27 mouse cellular contexts compared by ENCODE assay signal in genomic region chr16:27471389-27471788, GRCm38 (mm10).
A peak's percentile ranks its signal among the peaks of the same experiment; 100 is the strongest.
DNase-seq lines count a peak whose midpoint lies in the region; ATAC-seq and TF ChIP-seq lines count a peak whose summit lies in the region.
"Had no signal": no experiment of that assay in that cellular context is flagged by ENCODE, and none has a peak within 500 bp of the region (broad histone marks: within the 10 kb centered on the region; RNA-seq: fewer than 3 reads in every experiment).

No protein-coding gene starts in this region.

- no peak for ATAC-seq in midbrain, embryonic 14.5 days (ENCODE audit: low FRiP score, low TSS enrichment)
- ATAC-seq in G1E (ENCODE audit: extremely low read depth, insufficient number of reproducible peaks, low FRiP score, poor library complexity, severe bottlenecking) = peak; percentile 32; the same call in 1 of the 2 replicates
- ATAC-seq: CD4-positive, CD25-positive, alpha-beta regulatory T cell, adult 4 months; forebrain, embryonic 15.5 days; Patski had no signal

- peak; percentile 17 for DNase-seq in midbrain, embryonic 14.5 days
- DNase-seq in midbrain, embryonic 10.5 days (ENCODE audit: low spot score) = no peak
- DNase-seq in G1E (ENCODE audit: low spot score) = no peak
- DNase-seq in brain, embryonic 14.5 days (ENCODE audit: low read depth) = peak; percentile 15
- no peak for DNase-seq in Muller cell, postnatal 12 days (ENCODE audit: inconsistent ontology term)
- no peak for DNase-seq in cerebellum, adult 8-10 months
- DNase-seq: adrenal gland, postnatal 10 days; adrenal gland, postnatal 36 days; cerebellum, adult 11 months; cerebellum, adult 2 months; cerebellum, postnatal 10 days; cerebellum, postnatal 36 days; embryo, embryonic 11 days; gastrocnemius, postnatal 25 days; heart, adult 2 months; heart, postnatal 14 days had no signal

- TF ChIP-seq CTCF in G1E (IDR thresholded peaks at IDR 0.05; ENCODE audit: low read depth, low read length) = no peak
- no peak for TF ChIP-seq CTCF in brain, embryonic 14.5 days (IDR thresholded peaks at IDR 0.05; ENCODE audit: borderline replicate concordance, extremely low read depth, insufficient read depth, insufficient read length)

- 60% methylated on average over 6 of the region's 6 CpGs for WGBS in midbrain, embryonic 14.5 days
- WGBS in midbrain, embryonic 10.5 days = 87% methylated on average over 6 of the region's 6 CpGs

- no peaks in the 10 kb centered on the region for H3K36me3 ChIP-seq in midbrain, embryonic 14.5 days (ENCODE audit: control insufficient read depth, insufficient read depth, low read length)
- H3K36me3 ChIP-seq in midbrain, embryonic 10.5 days = no peaks in the 10 kb centered on the region
- H3K36me3 ChIP-seq in G1E (replicated peaks) = no peaks in the 10 kb centered on the region
- H3K36me3 ChIP-seq: embryonic facial prominence, embryonic 10.5 days; embryonic facial prominence, embryonic 13.5 days; forebrain, embryonic 12.5 days; forebrain, embryonic 15.5 days; heart, embryonic 10.5 days; heart, embryonic 13.5 days; hindbrain, embryonic 12.5 days; hindbrain, embryonic 15.5 days had no signal

- no peak overlapping the region for H3K9ac ChIP-seq in midbrain, embryonic 14.5 days (replicated peaks; ENCODE audit: low read length)
- H3K9ac ChIP-seq: embryonic facial prominence, embryonic 13.5 days; forebrain, embryonic 12.5 days; forebrain, embryonic 15.5 days; heart, embryonic 13.5 days; hindbrain, embryonic 12.5 days; hindbrain, embryonic 15.5 days had no signal

- no peak overlapping the region for H3K27ac ChIP-seq in midbrain, embryonic 14.5 days (replicated peaks; ENCODE audit: low read depth, low read length)
- H3K27ac ChIP-seq in midbrain, embryonic 10.5 days (replicated peaks) = no peak overlapping the region
- H3K27ac ChIP-seq: embryonic facial prominence, embryonic 10.5 days; embryonic facial prominence, embryonic 13.5 days; forebrain, embryonic 12.5 days; forebrain, embryonic 15.5 days; heart, adult 2 months; heart, embryonic 10.5 days; heart, embryonic 13.5 days; hindbrain, embryonic 12.5 days; hindbrain, embryonic 15.5 days had no signal

- H3K4me1 ChIP-seq in midbrain, embryonic 14.5 days (ENCODE audit: control insufficient read depth, insufficient read depth, low read length) = no peaks in the 10 kb centered on the region
- H3K4me1 ChIP-seq in midbrain, embryonic 10.5 days = peaks cover 5% of the 10 kb centered on the region; the same call in 1 of the 2 replicates
- peaks cover 29% of the 10 kb centered on the region for H3K4me1 ChIP-seq in G1E (ENCODE audit: insufficient read depth, low read depth, low read length)
- H3K4me1 ChIP-seq: embryonic facial prominence, embryonic 10.5 days; embryonic facial prominence, embryonic 13.5 days; forebrain, embryonic 12.5 days; forebrain, embryonic 15.5 days; heart, embryonic 10.5 days; heart, embryonic 13.5 days; hindbrain, embryonic 12.5 days; hindbrain, embryonic 15.5 days had no signal

- H3K4me2 ChIP-seq in midbrain, embryonic 14.5 days (ENCODE audit: low read length) = no peak overlapping the region
- H3K4me2 ChIP-seq: embryonic facial prominence, embryonic 13.5 days; forebrain, embryonic 12.5 days; forebrain, embryonic 15.5 days; heart, embryonic 13.5 days; hindbrain, embryonic 12.5 days; hindbrain, embryonic 15.5 days had no signal

- H3K9me3 ChIP-seq in midbrain, embryonic 14.5 days (ENCODE audit: control insufficient read depth, low read length) = no peaks in the 10 kb centered on the region
- no peaks in the 10 kb centered on the region for H3K9me3 ChIP-seq in midbrain, embryonic 10.5 days (replicated peaks)
- no peaks in the 10 kb centered on the region for H3K9me3 ChIP-seq in G1E (replicated peaks)
- H3K9me3 ChIP-seq: embryonic facial prominence, embryonic 10.5 days; embryonic facial prominence, embryonic 13.5 days; forebrain, embryonic 12.5 days; forebrain, embryonic 15.5 days; heart, embryonic 10.5 days; heart, embryonic 13.5 days; hindbrain, embryonic 12.5 days; hindbrain, embryonic 15.5 days had no signal

- H3K27me3 ChIP-seq in midbrain, embryonic 14.5 days (ENCODE audit: control insufficient read depth, insufficient read depth, low read length) = no peaks in the 10 kb centered on the region
- H3K27me3 ChIP-seq in midbrain, embryonic 10.5 days (ENCODE audit: low read depth, poor library complexity, severe bottlenecking) = no peaks in the 10 kb centered on the region
- 0 out of 2 replicates have a peak, but pooled peaks cover 3% of the 10 kb centered on the region for H3K27me3 ChIP-seq in G1E (ENCODE audit: insufficient read depth, low read length)
- H3K27me3 ChIP-seq: embryonic facial prominence, embryonic 13.5 days; forebrain, embryonic 12.5 days; forebrain, embryonic 15.5 days; heart, embryonic 13.5 days; hindbrain, embryonic 12.5 days; hindbrain, embryonic 15.5 days had no signal

- no peak for TF ChIP-seq POLR2A in brain, embryonic 14.5 days (IDR thresholded peaks at IDR 0.05; ENCODE audit: borderline replicate concordance, extremely low read depth, insufficient read depth, insufficient read length, poor library complexity, severe bottlenecking)

- H3K4me3 ChIP-seq in midbrain, embryonic 14.5 days (replicated peaks; ENCODE audit: low read depth, low read length) = no peak overlapping the region
- H3K4me3 ChIP-seq in midbrain, embryonic 10.5 days = no peak overlapping the region
- H3K4me3 ChIP-seq in G1E (ENCODE audit: low read depth, low read length) = no peak overlapping the region
- H3K4me3 ChIP-seq: embryonic facial prominence, embryonic 10.5 days; embryonic facial prominence, embryonic 13.5 days; erythroblast, embryonic 14.5 days; forebrain, embryonic 12.5 days; forebrain, embryonic 15.5 days; heart, adult 2 months; heart, embryonic 10.5 days; heart, embryonic 13.5 days; hindbrain, embryonic 12.5 days; hindbrain, embryonic 15.5 days had no signal

Comparison
In these comparisons a context has a peak if more than half of its experiments do, and no peak if none do; other contexts are left out.
1. DNase-seq: peak in midbrain, embryonic 14.5 days (single experiment) and brain, embryonic 14.5 days (single experiment); none in midbrain, embryonic 10.5 days (single experiment), G1E (single experiment), Muller cell, postnatal 12 days (single experiment) and cerebellum, adult 8-10 months (single experiment).